Mouse (Mus musculus): ENCODE data around the gene Ap5s1.

GRCm38 (mm10) chr2:131186771-131187601 is 19.9 kb upstream of the Ap5s1 start, which contains the start of the genes Cdc25b and Spef1:
- TF ChIP-seq CTCF (IDR thresholded peaks at IDR 0.05; ENCODE audit: control insufficient read depth, insufficient read depth, low read length) (no peak), POLR2A (IDR thresholded peaks at IDR 0.05; ENCODE audit: borderline replicate concordance, control insufficient read depth, low read depth, low read length) (peak; percentile 99)

Data from bone marrow, adult 2 months (tissue).